Mouse (Mus musculus) hindbrain, embryonic 14.5 days (tissue): ENCODE results near the gene Eya3. TPM values are rescaled to one million over a fixed set of nuclear protein-coding genes. Genes with fewer than 3 reads are reported as not detected.
"Not testable (repeated sequence)": the region's sequence is repeated elsewhere in the genome, so short reads cannot be mapped to it uniquely, and the experiment has no call there.

Experiments used
- ATAC-seq: fragments of 200-750 bp; cut with Nextera tagmentation; 2 replicates; pipeline ENCODE4 v1.8.0; 2017; ENCODE audit warnings: moderate number of reproducible peaks, mild to moderate bottlenecking, moderate TSS enrichment, moderate library complexity; ENCODE audit not compliant: low FRiP score
- DNase-seq: peaks from one replicate; pipeline ENCODE4 v3.0.0-alpha.2; 2015; ENCODE audit warnings: low spot score
- H3K27ac ChIP-seq: fragments of 300-500 bp; sonication (generic); 2 replicates; pipeline ENCODE4 v1.5.1; 2014; ENCODE audit warnings: mild to moderate bottlenecking, moderate library complexity
- H3K27me3 ChIP-seq: fragments of 300-500 bp; sonication (generic); 2 replicates; pipeline ENCODE4 v1.6.1; 2014; ENCODE audit warnings: mild to moderate bottlenecking, low read length, mixed read lengths; ENCODE audit not compliant: control insufficient read depth, insufficient read depth
- H3K36me3 ChIP-seq: fragments of 300-500 bp; sonication (generic); replicated peaks from 2 replicates; pipeline ENCODE4 v1.6.1; 2014; ENCODE audit not compliant: control insufficient read depth, insufficient read depth
- H3K4me1 ChIP-seq: fragments of 300-500 bp; sonication (generic); replicated peaks from 2 replicates; pipeline ENCODE4 v1.6.1; 2014; ENCODE audit warnings: antibody characterized with exemption, low read length, mixed read lengths; ENCODE audit not compliant: control insufficient read depth, insufficient read depth
- H3K4me2 ChIP-seq: fragments of 300-500 bp; sonication (generic); replicated peaks from 2 replicates; pipeline ENCODE4 v1.6.1; 2014; ENCODE audit warnings: mild to moderate bottlenecking, moderate library complexity
- H3K4me3 ChIP-seq: fragments of 300-500 bp; sonication (generic); replicated peaks from 2 replicates; pipeline ENCODE4 v1.5.1; 2014; ENCODE audit warnings: mild to moderate bottlenecking, low read length
- H3K9ac ChIP-seq: fragments of 300-500 bp; sonication (generic); 2 replicates; pipeline ENCODE4 v1.6.1; 2014
- H3K9me3 ChIP-seq: fragments of 300-500 bp; sonication (generic); 2 replicates; pipeline ENCODE4 v1.6.1; 2016; ENCODE audit warnings: low read length; ENCODE audit not compliant: control insufficient read depth
- WGBS: fragments of 180-500 bp; shearing (Covaris S2); extraction: QIAGEN DNeasy Blood & Tissue Kit; methylation state at CpG from one replicate; pipeline ENCODE4 v1.1.7; 2014; 5-methylcytosine and 5-hydroxymethylcytosine counted together
- polyA plus RNA-seq: library from polyadenylated mRNA; unstranded; fragments of >200 nt; fragmentation: Nextera tagmentation; extraction: Ambion mirVana; gene quantifications from 2 replicates; pipeline ENCODE4 v1.2.1, GENCODE M21; 2014

Eya3 gene
- polyA plus RNA-seq: 10.5 and 11.4 TPM in 2 replicates

GRCm38 (mm10) chr4:132638461-132639190 is at the start of gene Eya3:
TSS of gene Eya3 (plus strand) at chr4:132638987.
- under 1% methylated on average over 41 of the region's 41 CpGs for WGBS
- peak; percentile 98 for ATAC-seq

GRCm38 (mm10) chr4:132590642-132591041 is 48.1 kb upstream of the Eya3 start:
- no peaks in the 10 kb centered on the region for H3K27me3 ChIP-seq

More at GRCm38 (mm10) chr4:132638461-132639190, at the start of gene Eya3:
- Histone ChIP-seq H3K4me1 (peaks cover 10% of the 10 kb centered on the region; the same call in 1 of the 2 replicates), H3K9ac (peak within 1 kb of the TSS; percentile 91), H3K4me2 (peak within 1 kb of the TSS; percentile 87), H3K9me3 (no peaks in the 10 kb centered on the region), H3K27ac (peak within 1 kb of the TSS; percentile 86), H3K27me3 (no peaks in the 10 kb centered on the region), H3K4me3 (peak within 1 kb of the TSS; percentile 98), H3K36me3 (peaks cover 9% of the 10 kb centered on the region)
- peak; percentile 94 for DNase-seq

DNA sequence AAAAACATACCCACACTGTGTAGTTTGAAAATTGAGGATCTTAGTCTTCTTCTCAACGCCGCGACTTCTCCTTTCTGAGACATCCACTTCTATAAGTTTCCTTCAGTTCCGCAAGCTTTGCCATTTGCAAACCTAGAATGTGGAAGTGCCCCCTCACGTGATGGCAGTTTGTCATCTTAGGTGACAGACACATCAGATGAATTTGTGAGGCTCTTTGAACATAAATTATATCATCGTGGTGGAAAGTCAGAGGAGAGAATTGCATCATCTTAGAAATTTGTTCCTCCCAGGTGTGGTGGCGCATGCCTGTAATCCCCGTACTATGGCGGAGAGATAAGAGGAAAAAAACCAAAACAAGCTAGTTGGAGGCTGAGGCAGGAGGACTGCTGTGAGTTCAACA is 45.8 kb upstream of the Eya3 start:
- no peak overlapping the region for H3K27ac ChIP-seq
- H3K4me2 ChIP-seq: no peak overlapping the region
- no peaks in the 10 kb centered on the region for H3K4me1 ChIP-seq
- DNase-seq (no peak), ATAC-seq (no peak)
- WGBS: 95% methylated on average over 9 of the region's 9 CpGs
- no peak overlapping the region for H3K4me3 ChIP-seq
- no peaks in the 10 kb centered on the region for H3K36me3 ChIP-seq
- no peak overlapping the region for H3K9ac ChIP-seq
- no peaks in the 10 kb centered on the region for H3K27me3 ChIP-seq
- H3K9me3 ChIP-seq: no peaks in the 10 kb centered on the region

More at GRCm38 (mm10) chr4:132590642-132591041, 48.1 kb upstream of the Eya3 start:
- Histone ChIP-seq H3K27ac (no peak overlapping the region), H3K4me3 (no peak overlapping the region), H3K36me3 (no peaks in the 10 kb centered on the region), H3K9ac (no peak overlapping the region), H3K4me2 (no peak overlapping the region), H3K4me1 (no peaks in the 10 kb centered on the region), H3K9me3 (no peaks in the 10 kb centered on the region)
- WGBS: 83% methylated on average over 10 of the region's 10 CpGs
- DNase-seq (no peak), ATAC-seq (no peak)

DNA sequence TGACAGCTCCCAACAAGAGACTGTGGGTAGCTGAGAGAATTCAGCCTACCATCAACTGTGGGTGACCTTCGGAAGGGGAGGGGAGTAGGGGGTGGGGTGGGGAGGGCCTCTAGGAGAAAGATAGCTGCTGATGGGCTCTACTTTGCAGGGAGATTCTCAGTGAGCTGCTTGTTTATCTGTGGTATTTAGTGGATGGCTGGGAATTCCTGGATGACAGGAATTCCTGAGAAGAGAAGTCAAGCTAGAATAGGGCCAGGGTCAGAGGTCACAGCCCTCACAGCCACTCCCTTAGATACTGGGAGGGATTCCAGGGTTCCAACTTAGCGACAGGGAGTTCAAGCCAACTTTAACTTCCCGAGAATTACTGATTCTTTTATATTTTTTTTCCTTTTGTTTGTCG is 44.6 kb upstream of the Eya3 start:
- Histone ChIP-seq H3K4me3 (no peak overlapping the region), H3K36me3 (no peaks in the 10 kb centered on the region), H3K27ac (no peak overlapping the region), H3K9me3 (no peaks in the 10 kb centered on the region), H3K4me1 (no peaks in the 10 kb centered on the region), H3K27me3 (no peaks in the 10 kb centered on the region), H3K4me2 (no peak overlapping the region), H3K9ac (no peak overlapping the region)
- ATAC-seq: no peak
- no peak for DNase-seq
- WGBS: 25% methylated on average over 4 of the region's 4 CpGs

GRCm38 (mm10) chr4:132598861-132599260 is 39.9 kb upstream of the Eya3 start:
- Histone ChIP-seq H3K4me3 (no peak overlapping the region), H3K9me3 (no peaks in the 10 kb centered on the region), H3K4me2 (no peak overlapping the region), H3K4me1 (no peaks in the 10 kb centered on the region), H3K27ac (no peak overlapping the region), H3K27me3 (no peaks in the 10 kb centered on the region), H3K36me3 (no peaks in the 10 kb centered on the region), H3K9ac (no peak overlapping the region)
- 91% methylated on average over 2 of the region's 2 CpGs for WGBS
- DNase-seq: no peak
- ATAC-seq: no peak

DNA sequence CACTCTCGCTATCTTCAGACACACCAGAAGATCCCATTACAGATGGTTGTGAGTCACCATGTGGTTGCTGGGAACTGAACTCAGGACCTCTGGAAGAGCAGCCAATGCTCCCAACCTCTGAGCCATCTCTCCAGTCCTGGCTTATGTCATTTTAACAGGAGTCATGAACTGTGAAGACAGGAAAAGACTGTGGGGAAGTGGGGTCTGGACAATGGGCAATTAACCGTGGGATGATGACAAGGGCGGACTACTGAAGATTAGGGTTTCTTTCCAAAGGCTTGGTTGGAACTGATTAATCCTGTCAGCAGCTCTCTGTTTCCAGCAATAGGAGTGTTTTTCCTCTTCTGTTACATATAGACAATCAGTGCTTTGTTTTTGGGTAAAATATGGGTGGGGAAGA is 39.0 kb upstream of the Eya3 start:
- WGBS: 97% methylated on average over 3 of the region's 3 CpGs
- ATAC-seq (no peak), DNase-seq (no peak)
- Histone ChIP-seq H3K36me3 (no peaks in the 10 kb centered on the region), H3K9ac (no peak overlapping the region), H3K4me1 (no peaks in the 10 kb centered on the region), H3K4me2 (no peak overlapping the region), H3K27me3 (no peaks in the 10 kb centered on the region), H3K27ac (no peak overlapping the region), H3K9me3 (no peaks in the 10 kb centered on the region), H3K4me3 (no peak overlapping the region)

- Histone ChIP-seq H3K4me2 (no peak overlapping the region), H3K4me3 (no peak overlapping the region), H3K36me3 (no peaks in the 10 kb centered on the region), H3K9ac (no peak overlapping the region), H3K27me3 (no peaks in the 10 kb centered on the region), H3K9me3 (no peaks in the 10 kb centered on the region), H3K27ac (no peak overlapping the region), H3K4me1 (no peaks in the 10 kb centered on the region)
- WGBS: 78% methylated on average over 6 of the region's 6 CpGs
- ATAC-seq (no peak), DNase-seq (no peak)
Measured at GRCm38 (mm10) chr4:132600465-132600864, 38.3 kb upstream of the Eya3 start.

DNA sequence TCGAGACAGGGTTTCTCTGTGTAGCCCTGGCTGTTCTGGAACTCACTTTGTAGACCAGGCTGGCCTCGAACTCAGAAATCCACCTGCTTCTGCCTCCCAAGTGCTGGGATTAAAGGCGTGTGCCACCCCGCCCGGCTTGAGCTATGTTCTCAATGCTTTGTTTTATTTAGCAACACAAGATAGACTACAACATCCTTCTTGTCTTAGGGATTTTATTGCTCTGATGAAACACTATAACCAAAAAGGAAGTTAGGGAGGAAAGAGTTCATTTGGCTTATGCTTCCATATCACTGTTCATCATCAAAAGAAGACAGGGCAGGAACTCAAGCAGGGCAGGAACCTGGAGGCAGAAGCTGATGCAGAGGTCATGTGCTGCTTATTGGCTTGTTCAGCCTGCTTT is 37.5 kb upstream of the Eya3 start:
- not testable (repeated sequence) for H3K9me3 ChIP-seq, H3K4me1 ChIP-seq, DNase-seq, H3K9ac ChIP-seq, H3K36me3 ChIP-seq, H3K27me3 ChIP-seq, ATAC-seq, H3K4me3 ChIP-seq, H3K4me2 ChIP-seq, H3K27ac ChIP-seq
- WGBS: 95% methylated on average over 4 of the region's 5 CpGs

DNA sequence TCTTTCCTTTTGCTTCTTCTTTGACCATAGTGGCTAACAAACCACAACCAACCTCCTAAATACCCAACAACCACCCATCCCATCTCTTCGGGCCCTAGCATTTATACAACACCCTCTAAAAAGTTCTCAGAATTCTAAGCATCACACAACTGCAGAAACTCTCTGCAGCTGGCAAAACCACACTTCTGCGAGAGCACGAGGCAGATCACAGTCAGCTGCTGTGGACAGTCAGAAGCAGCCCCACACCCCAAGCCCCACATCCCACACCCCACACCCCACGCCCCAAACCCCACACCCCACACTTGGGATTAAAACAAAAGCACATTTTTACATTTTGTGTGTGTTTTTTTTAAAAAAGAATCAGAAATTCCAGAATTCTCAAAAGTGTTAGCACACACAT is 35.3 kb upstream of the Eya3 start:
- H3K4me2 ChIP-seq: no peak overlapping the region
- WGBS: 86% methylated on average over 4 of the region's 4 CpGs
- no peak overlapping the region for H3K4me3 ChIP-seq
- ATAC-seq (no peak), DNase-seq (no peak)
- H3K9me3 ChIP-seq: no peaks in the 10 kb centered on the region
- no peak overlapping the region for H3K27ac ChIP-seq
- no peaks in the 10 kb centered on the region for H3K4me1 ChIP-seq
- no peak overlapping the region for H3K9ac ChIP-seq
- no peaks in the 10 kb centered on the region for H3K27me3 ChIP-seq
- H3K36me3 ChIP-seq: no peaks in the 10 kb centered on the region
